Mouse (Mus musculus) CD4-positive, CD25-positive, alpha-beta regulatory T cell, adult 2 months (primary cell): ENCODE data around the gene Kcnc3.

ENCODE experiments used
- DNase-seq: peaks from one replicate; pipeline ENCODE4 v3.0.0-alpha.2; 2012; ENCODE audit warnings: low read depth, low spot score

Kcnc3 gene

GRCm38 (mm10) chr7:44596996-44597538, 6.6 kb downstream of the Kcnc3 start:
- no peak for DNase-seq

DNA sequence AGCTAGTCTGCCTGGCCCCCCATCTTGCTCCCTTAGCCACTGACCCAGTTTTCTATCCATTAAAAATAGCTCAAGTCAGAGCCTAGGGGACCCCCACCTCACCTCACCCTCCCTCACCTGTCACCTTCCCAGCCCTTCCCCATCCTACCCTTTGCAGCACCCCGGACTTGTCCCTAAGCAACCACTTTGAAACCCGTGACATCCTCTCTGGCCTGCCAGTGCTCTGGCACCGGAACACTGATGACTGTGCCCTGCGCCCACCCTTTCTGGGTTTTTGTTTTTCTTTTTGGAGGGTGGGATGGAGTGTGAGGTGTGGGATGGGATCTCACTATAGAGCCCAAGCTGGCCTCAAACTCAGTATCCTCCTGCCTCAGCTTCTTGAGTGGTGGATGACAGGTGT, 7.2 kb downstream of the Kcnc3 start:
- DNase-seq: no peak

GRCm38 (mm10) chr7:44598336-44598735, 7.9 kb downstream of the Kcnc3 start:
- DNase-seq: no peak

DNA sequence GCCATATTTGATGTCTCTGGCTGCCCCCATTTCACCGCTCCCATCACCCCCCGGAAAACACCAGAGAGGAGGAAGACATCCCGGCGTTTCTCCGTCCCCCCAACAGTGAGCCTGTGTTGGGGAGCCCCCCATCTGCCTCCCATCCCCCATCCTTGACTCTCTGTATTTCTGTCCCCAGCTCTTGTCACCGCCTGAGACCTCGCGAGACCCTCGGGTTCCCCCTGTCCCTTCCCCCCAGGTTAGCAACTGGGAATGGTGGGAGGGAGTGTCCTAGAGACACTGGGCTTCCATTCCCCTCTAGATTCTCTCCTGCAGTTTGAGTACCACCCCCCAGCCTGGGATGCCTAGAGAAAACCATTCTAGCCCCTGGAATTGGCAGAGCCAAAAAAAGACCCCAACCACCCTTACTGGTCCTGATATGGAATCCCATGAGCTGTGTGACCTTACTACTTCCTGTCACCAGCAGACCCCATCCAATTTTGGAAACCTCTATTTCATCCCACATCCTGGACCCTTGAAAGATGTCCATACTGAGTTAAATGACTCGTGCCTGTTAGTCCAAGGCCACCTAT, 10.3 kb downstream of the Kcnc3 start:
- DNase-seq: no peak

- DNase-seq: no peak
Measured at GRCm38 (mm10) chr7:44601646-44602045, 11.2 kb downstream of the Kcnc3 start.

DNA sequence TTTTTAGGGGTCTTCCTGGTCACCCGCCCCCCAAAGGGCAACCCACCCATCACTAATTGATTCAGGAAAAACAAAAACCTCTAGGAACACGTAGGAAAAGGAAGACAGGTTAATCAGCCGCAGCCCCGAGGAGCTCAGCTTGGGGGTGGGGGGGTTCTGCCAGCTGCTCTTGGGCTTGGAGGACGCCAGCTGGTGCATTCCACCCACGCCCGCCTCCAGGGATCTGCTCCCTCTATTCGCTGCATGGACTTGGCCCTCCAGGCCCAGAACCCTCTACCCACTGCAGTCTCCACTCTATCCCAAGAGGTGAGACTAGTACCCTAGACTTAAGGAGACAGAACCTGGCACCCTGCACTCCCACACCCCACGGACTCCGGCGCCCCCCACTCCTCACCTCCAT, 12.0 kb downstream of the Kcnc3 start:
- no peak for DNase-seq

DNA sequence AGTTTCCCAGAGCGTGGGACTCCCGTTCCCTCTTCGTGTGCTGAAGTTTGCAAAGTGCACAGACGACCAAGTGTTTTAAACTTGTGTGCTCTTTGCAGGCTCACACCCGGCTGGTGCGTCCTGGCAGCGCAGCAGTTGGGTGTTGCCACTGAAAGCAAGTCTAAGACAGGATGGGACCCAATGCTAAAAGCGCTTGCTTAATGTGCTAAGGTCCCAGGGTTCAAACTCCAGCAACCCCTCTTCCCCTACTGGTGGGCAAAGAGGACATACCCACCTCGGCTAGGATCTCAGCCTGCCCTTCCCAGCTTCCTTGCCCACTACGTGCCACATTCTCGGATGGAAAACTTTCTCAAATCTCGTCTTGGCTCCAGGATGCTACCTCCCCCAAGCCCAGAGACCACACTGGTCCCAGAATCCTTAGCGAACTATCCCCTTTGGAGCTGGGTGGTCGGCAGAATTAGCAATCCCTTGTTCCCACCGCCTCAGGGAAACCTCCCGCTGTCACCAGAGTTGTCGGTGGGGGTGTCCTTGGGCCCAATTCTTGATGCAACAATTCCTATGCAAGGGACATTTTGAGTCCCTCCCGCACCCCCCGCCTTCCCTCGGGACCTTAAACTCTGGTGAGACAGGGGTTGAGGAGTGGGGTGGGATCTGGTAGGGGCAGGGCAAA, 12.9 kb downstream of the Kcnc3 start:
- DNase-seq: no peak

- DNase-seq: no peak
Measured at GRCm38 (mm10) chr7:44604139-44604606, 13.7 kb downstream of the Kcnc3 start.

- DNase-seq: no peak
Measured at GRCm38 (mm10) chr7:44604619-44605018, 14.2 kb downstream of the Kcnc3 start.

GRCm38 (mm10) chr7:44605436-44605835, 15.0 kb downstream of the Kcnc3 start:
- no peak for DNase-seq

DNA sequence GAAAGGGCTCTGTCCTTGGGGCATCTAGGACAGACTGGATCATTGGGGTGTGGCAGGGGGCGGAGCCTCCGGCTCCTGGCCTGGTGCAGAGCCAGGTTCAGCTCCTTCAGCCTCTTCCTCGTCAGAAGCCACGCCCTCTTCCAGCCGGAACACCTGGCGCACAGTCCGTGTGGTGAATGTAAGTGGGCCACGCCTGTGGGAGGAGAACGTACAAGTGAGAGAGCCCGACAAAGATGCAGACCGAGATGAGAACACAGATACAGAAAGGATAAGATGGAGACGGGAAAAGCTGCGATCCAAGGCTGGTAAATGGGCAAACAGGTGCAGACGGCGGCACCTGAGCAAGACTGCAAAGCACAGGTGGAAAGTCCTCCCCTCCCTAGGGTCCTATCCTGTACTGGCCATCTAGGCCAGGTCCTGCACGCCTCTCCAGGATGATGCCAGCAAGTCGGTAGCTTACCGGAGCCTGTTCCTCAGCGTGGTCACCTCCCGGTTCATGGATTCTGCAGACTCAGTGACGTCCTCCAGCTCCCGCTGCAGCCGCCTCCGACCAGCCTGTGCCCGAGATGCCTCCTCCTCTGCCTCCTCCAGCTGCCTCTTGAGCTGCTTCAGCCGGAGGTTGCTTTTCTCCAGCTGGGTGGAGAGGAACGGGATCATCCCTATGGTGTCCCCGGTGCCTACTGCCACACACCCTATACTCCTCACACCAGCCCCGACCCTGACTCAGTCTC, 15.9 kb downstream of the Kcnc3 start:
- no peak for DNase-seq

DNA sequence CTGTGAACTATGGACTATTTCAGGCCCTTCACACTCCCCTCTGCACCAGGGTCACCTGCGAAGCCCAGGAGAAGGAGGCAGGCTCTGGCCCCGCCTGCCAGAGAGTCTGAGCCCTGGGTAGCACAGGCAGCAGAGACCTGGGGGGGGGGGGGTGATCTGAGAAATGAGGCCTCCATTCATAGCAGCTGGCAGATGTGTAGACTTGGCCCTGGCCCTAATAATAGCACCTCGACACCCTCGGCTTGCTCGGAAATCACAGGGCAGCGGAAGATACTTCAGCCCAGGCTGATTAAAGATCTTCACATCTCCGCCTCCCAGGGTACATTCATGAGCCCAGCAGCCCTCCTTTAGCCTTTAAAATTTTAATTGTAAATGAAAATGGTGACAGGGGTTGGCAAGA, 21.7 kb downstream of the Kcnc3 start:
- no peak for DNase-seq

- no peak for DNase-seq
Measured at GRCm38 (mm10) chr7:44614041-44614688, 23.7 kb downstream of the Kcnc3 start.

DNA sequence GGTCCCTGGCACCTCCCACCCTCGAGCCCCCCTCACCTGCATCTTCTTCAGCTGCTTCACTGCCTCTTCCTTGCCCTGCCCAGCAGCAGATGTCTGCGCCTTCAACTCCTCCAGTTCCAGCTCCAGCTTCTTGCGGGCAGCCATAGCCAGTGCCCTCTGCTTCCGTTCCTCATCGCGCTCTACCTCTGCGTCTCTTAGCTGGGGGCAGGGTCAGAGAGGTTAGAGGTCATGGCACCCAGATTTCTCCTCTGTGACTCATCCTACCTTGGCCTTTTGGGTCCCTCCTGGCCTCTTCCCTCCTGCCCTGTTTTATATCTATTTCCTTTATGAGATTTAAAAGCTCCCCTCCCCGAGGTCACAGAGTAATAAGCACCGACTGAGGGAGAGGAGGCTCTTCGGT, 24.8 kb downstream of the Kcnc3 start:
- DNase-seq: no peak

DNA sequence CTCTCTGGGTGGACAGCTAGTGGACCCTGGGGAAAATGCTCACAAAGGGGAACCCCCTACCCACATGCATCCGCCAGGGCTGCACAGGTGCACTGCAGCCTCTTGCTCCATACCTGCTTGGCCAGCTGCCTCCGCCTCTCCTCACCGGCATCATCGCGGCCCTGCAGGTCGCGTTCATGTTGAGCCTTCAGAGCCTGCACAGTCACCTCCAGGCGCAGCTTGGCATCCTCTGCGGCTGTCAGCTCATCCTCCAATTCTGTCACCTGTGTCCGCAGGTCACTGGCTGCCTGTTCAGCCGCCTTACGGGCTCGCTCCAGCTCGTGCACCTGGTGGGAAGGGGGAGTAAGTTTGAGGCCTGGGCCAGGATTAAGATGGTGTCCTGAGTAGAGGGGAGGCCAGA, 25.5 kb downstream of the Kcnc3 start:
- DNase-seq: no peak

DNA sequence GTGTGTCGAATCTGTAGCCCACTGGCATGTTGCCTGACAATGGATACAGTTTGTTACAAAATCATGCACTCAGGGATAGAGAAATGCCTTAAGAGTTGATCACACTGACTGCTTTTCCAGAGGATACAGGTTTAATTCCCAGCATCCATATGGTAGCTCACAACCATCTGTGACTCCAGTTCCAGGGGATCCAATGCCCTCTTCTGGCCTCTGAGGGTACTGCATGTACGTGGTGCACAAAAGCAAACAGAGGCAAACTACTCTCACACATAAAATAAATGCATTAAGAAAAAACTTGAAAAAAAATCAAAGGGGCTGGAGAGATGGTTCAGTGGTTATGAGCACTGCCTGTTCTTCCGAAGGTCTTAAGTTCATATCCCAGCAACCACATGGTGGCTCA, 26.6 kb downstream of the Kcnc3 start:
- DNase-seq: no peak

DNA sequence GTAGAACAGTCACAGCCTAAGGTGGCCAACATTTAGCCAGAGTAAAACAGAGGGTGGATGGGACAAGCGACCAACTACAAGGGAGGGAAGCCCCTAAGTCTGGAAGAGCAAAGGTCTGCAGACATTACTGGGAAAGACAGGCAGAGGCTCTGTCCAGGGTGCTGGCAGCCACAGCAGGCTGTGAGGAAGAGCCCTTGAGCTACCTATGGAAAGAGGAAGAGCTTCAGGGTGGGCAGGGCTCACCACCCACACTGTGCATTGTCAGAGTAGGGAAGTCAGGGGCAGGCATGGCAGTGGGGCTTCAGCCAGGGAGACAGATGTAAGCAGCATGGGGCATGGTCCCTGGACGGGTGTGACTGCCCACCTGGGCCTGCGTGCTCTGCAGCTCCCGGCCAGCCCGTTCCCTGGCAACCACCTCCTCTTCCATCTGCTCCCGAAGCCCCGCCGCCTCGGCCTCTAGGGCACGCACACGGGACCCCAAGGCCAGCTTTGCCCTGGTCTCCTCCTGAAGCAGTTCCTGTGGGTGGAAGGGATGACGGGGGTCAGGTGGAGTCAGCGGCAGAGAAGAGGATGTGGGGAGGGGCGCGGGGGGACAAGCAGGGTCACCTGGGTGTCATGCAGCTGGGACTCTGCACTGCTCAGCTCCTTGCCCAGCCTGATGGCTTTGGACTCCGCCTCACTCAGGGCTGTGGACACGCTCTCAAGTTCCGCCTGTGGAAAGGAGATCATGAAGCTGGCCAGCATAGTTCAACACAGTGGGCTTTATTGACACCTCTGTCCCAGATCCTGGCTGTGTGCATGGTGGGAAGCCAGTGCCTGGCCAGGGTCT, 33.5 kb downstream of the Kcnc3 start:
- no peak for DNase-seq

GRCm38 (mm10) chr7:44624543-44624826, 34.0 kb downstream of the Kcnc3 start:
- DNase-seq: no peak

DNA sequence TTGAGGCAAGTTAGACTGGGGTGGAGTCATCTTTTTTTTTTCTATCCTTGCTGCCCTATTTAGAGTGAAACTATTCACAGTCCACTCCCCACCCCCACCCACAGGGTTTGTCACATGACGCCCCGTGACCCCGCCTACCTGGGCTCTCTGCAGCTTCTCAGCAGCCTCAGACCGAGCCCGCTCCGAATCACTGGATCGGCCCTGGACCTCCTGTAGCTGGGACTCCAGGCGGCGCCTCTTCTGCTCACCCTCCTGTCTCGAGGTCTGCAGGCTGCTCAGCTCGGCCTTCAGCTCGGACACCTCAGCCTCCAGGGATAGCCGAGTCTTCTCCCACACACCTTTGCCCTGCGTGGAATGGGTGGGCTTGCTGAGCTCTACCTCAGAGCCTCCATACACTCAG, 34.4 kb downstream of the Kcnc3 start:
- no peak for DNase-seq

GRCm38 (mm10) chr7:44625241-44626067, 35.0 kb downstream of the Kcnc3 start:
- no peak for DNase-seq

GRCm38 (mm10) chr7:44626068-44626385, 35.6 kb downstream of the Kcnc3 start:
- DNase-seq: no peak
